In the genomic region with DNA sequence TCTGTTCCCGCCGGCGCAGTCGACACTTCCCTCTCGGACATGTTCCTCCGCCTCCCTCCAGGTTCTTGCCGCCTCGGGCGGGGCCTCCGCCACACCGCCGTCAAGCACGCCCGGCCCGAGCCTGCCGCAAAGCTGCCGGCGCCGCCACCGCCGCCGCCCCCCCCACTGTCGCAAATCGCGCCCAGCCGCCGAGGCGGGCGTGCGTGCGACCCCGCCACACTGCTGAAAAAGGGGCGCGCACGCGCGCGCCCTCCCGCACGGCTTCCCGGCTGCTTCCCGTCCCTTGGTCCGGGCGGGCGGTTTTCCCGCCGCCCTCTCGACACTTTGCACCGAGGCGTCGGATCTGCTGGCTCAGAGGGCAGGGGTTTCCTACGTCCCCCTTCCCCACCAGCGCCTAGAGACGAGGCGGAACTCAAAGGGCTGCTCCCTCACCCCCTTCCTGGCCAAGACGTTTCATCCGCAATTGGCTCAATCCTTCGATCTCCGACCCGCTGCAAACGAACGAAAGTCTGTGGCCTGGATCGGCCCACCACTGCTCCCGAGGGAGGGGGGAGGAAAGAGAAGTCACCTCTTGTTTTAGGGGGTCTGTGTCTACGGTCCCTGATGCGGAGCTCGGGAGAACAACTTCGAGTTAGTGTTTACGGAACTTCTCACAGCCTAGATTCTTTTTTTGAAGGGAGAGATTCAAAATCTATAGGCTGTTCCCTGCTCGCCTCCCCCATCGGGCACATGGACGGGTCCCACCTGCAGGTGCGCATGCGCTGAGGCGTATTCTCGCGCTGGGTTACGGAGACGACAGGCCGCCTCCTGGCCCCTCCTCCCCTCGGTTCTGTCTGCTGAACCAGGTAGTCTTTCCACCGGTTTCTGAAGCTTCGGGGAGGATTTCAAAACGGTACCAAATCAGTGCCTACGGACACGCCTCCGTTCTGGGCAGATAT, we compare ENCODE assay signal across 8 mouse cellular contexts. TPM values are rescaled to one million over a fixed set of nuclear protein-coding genes. Genes with fewer than 3 reads are reported as not detected.
DNase-seq lines count a peak whose midpoint lies in the region; ATAC-seq and TF ChIP-seq lines count a peak whose summit lies in the region.

A gene (minus strand): TSS at position 499 of the 938 bp plus-strand sequence.

- H3K9me3 ChIP-seq in erythroblast, embryonic 14.5 days (ENCODE audit: control insufficient read depth, low read length): no peaks in the 10 kb centered on the region
- H3K9me3 ChIP-seq in heart, embryonic 12.5 days (replicated peaks): no peaks in the 10 kb centered on the region
- H3K9me3 ChIP-seq in kidney, postnatal 0 days (replicated peaks; ENCODE audit: low read length): no peaks in the 10 kb centered on the region
- no peaks in the 10 kb centered on the region for H3K9me3 ChIP-seq in liver, embryonic 11.5 days (ENCODE audit: control insufficient read depth, low read length)
- no peaks in the 10 kb centered on the region for H3K9me3 ChIP-seq in stomach, embryonic 14.5 days (ENCODE audit: control insufficient read depth, low read depth, low read length)

- H3K4me3 ChIP-seq in C2C12 (ENCODE audit: insufficient read depth, poor library complexity, severe bottlenecking): peak within 1 kb of the TSS; percentile 64
- H3K4me3 ChIP-seq in erythroblast, embryonic 14.5 days (replicated peaks): peak within 1 kb of the TSS; percentile 100
- H3K4me3 ChIP-seq in heart, embryonic 12.5 days: peak within 1 kb of the TSS; percentile 78
- peak within 1 kb of the TSS; percentile 69 for H3K4me3 ChIP-seq in kidney, postnatal 0 days (replicated peaks; ENCODE audit: low read depth, low read length)
- peak within 1 kb of the TSS; percentile 77 for H3K4me3 ChIP-seq in liver, embryonic 11.5 days (ENCODE audit: low read depth, low read length)
- H3K4me3 ChIP-seq in stomach, embryonic 14.5 days (ENCODE audit: low read depth, low read length): peak within 1 kb of the TSS; percentile 79

- peak within 1 kb of the TSS; percentile 100 for H3K27ac ChIP-seq in heart, embryonic 12.5 days (ENCODE audit: poor library complexity, severe bottlenecking)
- H3K27ac ChIP-seq in kidney, postnatal 0 days: peak within 1 kb of the TSS; percentile 98
- peak within 1 kb of the TSS; percentile 99 for H3K27ac ChIP-seq in liver, embryonic 11.5 days (ENCODE audit: low read depth, low read length)
- H3K27ac ChIP-seq in stomach, embryonic 14.5 days (ENCODE audit: low read length): peak within 1 kb of the TSS; percentile 100

- TF ChIP-seq CTCF in C2C12 (IDR thresholded peaks at IDR 0.05; ENCODE audit: control insufficient read depth, insufficient read depth, insufficient read length): no peak
- TF ChIP-seq CTCF in brain, embryonic 14.5 days (IDR thresholded peaks at IDR 0.05; ENCODE audit: borderline replicate concordance, extremely low read depth, insufficient read depth, insufficient read length): no peak
- no peak for TF ChIP-seq CTCF in kidney, postnatal 0 days (IDR thresholded peaks at IDR 0.05; ENCODE audit: low read depth)

- peak; percentile 98 for DNase-seq in brain, embryonic 14.5 days (ENCODE audit: low read depth)
- DNase-seq in kidney, postnatal 0 days (ENCODE audit: low spot score): peak; percentile 97
- peak; percentile 95 for DNase-seq in liver, embryonic 11.5 days (ENCODE audit: low spot score)
- peak; percentile 99 for DNase-seq in naive thymus-derived CD4-positive, alpha-beta T cell, adult 2 months (ENCODE audit: low read depth)

- H3K9ac ChIP-seq in heart, embryonic 12.5 days: peak within 1 kb of the TSS; percentile 93
- peak within 1 kb of the TSS; percentile 79 for H3K9ac ChIP-seq in kidney, postnatal 0 days (ENCODE audit: low read depth, low read length)
- H3K9ac ChIP-seq in liver, embryonic 11.5 days (ENCODE audit: low read depth, low read length): peak within 1 kb of the TSS; percentile 89
- peak within 1 kb of the TSS; percentile 76 for H3K9ac ChIP-seq in stomach, embryonic 14.5 days (replicated peaks; ENCODE audit: low read depth, low read length)

- H3ac ChIP-seq in C2C12 (ENCODE audit: control insufficient read depth, insufficient read length, low read depth): peak within 1 kb of the TSS; percentile 90

- peaks cover 19% of the 10 kb centered on the region for H3K36me3 ChIP-seq in C2C12 (ENCODE audit: control insufficient read depth, insufficient read depth)
- H3K36me3 ChIP-seq in erythroblast, embryonic 14.5 days (ENCODE audit: control insufficient read depth): peaks cover 28% of the 10 kb centered on the region
- peaks cover 14% of the 10 kb centered on the region for H3K36me3 ChIP-seq in heart, embryonic 12.5 days
- H3K36me3 ChIP-seq in kidney, postnatal 0 days (ENCODE audit: insufficient read depth, low read length): peaks cover 5% of the 10 kb centered on the region; the same call in 1 of the 2 replicates
- peaks cover 4% of the 10 kb centered on the region for H3K36me3 ChIP-seq in liver, embryonic 11.5 days (ENCODE audit: control insufficient read depth, insufficient read depth, low read length)
- H3K36me3 ChIP-seq in stomach, embryonic 14.5 days (ENCODE audit: control insufficient read depth, insufficient read depth, low read length): peaks cover 7% of the 10 kb centered on the region

- TF ChIP-seq POLR2A in brain, embryonic 14.5 days (IDR thresholded peaks at IDR 0.05; ENCODE audit: borderline replicate concordance, extremely low read depth, insufficient read depth, insufficient read length, poor library complexity, severe bottlenecking): peak; percentile 85

- H3K79me3 ChIP-seq in C2C12 (ENCODE audit: low read depth): peaks cover 42% of the 10 kb centered on the region

- ATAC-seq in heart, embryonic 12.5 days (ENCODE audit: insufficient number of reproducible peaks, low FRiP score): peak; percentile 92
- ATAC-seq in kidney, postnatal 0 days (replicated peaks; ENCODE audit: low FRiP score, low read depth): peak; percentile 89
- ATAC-seq in liver, embryonic 11.5 days (replicated peaks; ENCODE audit: low FRiP score): peak; percentile 85
- peak; percentile 90 for ATAC-seq in stomach, embryonic 14.5 days (ENCODE audit: insufficient number of reproducible peaks, insufficient read depth, low FRiP score, low read depth)

- under 1% methylated on average over 87 of the region's 87 CpGs for WGBS in heart, embryonic 12.5 days
- under 1% methylated on average over 85 of the region's 87 CpGs for WGBS in kidney, postnatal 0 days
- WGBS in liver, embryonic 11.5 days: under 1% methylated on average over 87 of the region's 87 CpGs
- WGBS in stomach, embryonic 14.5 days: under 1% methylated on average over 85 of the region's 87 CpGs

- H3K79me2 ChIP-seq in C2C12 (ENCODE audit: control insufficient read depth, insufficient read depth): peaks cover 46% of the 10 kb centered on the region

- H3K27me3 ChIP-seq in C2C12 (ENCODE audit: control insufficient read depth, insufficient read depth, insufficient read length): no peaks in the 10 kb centered on the region
- no peaks in the 10 kb centered on the region for H3K27me3 ChIP-seq in erythroblast, embryonic 14.5 days (ENCODE audit: control insufficient read depth)
- no peaks in the 10 kb centered on the region for H3K27me3 ChIP-seq in heart, embryonic 12.5 days (replicated peaks)
- H3K27me3 ChIP-seq in kidney, postnatal 0 days (ENCODE audit: insufficient read depth, low read length): no peaks in the 10 kb centered on the region
- no peaks in the 10 kb centered on the region for H3K27me3 ChIP-seq in liver, embryonic 11.5 days (replicated peaks; ENCODE audit: control insufficient read depth, insufficient read depth, low read length)
- H3K27me3 ChIP-seq in stomach, embryonic 14.5 days (ENCODE audit: control insufficient read depth, insufficient read depth, low read length): no peaks in the 10 kb centered on the region

- H3K4me1 ChIP-seq in erythroblast, embryonic 14.5 days (ENCODE audit: control insufficient read depth): peaks cover 36% of the 10 kb centered on the region
- H3K4me1 ChIP-seq in heart, embryonic 12.5 days (replicated peaks): peaks cover 11% of the 10 kb centered on the region
- H3K4me1 ChIP-seq in kidney, postnatal 0 days (replicated peaks; ENCODE audit: insufficient read depth, low read length): peaks cover 7% of the 10 kb centered on the region; the same call in 1 of the 2 replicates
- H3K4me1 ChIP-seq in liver, embryonic 11.5 days (replicated peaks; ENCODE audit: control insufficient read depth, insufficient read depth, low read length): peaks cover 9% of the 10 kb centered on the region
- H3K4me1 ChIP-seq in stomach, embryonic 14.5 days (ENCODE audit: control insufficient read depth, insufficient read depth, low read length): peaks cover 9% of the 10 kb centered on the region; the same call in 1 of the 2 replicates

- peak within 1 kb of the TSS; percentile 82 for H3K4me2 ChIP-seq in heart, embryonic 12.5 days
- peak within 1 kb of the TSS; percentile 81 for H3K4me2 ChIP-seq in kidney, postnatal 0 days (ENCODE audit: low read length)
- peak within 1 kb of the TSS; percentile 88 for H3K4me2 ChIP-seq in liver, embryonic 11.5 days
- peak within 1 kb of the TSS; percentile 51 for H3K4me2 ChIP-seq in stomach, embryonic 14.5 days (replicated peaks; ENCODE audit: low read depth, low read length)

TF ChIP-seq in C2C12, 6 proteins besides CTCF, POLR2A, EP300 and RAD21:
- TF ChIP-seq MAX (IDR thresholded peaks at IDR 0.05): peak; percentile 41
- no peak for TF ChIP-seq USF1 (IDR thresholded peaks at IDR 0.05; ENCODE audit: low read depth)

RNA-seq across cellular contexts. Expression of the gene that starts here (rescaled TPM):
- polyA plus RNA-seq in C2C12 (2012; fragmentation: generic; extraction: Trizol): 34.0 TPM
- polyA plus RNA-seq in brain, embryonic 14.5 days (2012; rRNA removed): 48.8 and 50.2 TPM in 2 replicates
- polyA plus RNA-seq in erythroblast, embryonic 14.5 days (2012): 4.5 and 5.0 TPM in 2 replicates
- polyA plus RNA-seq in heart, embryonic 12.5 days (2016; fragmentation: Nextera tagmentation; extraction: Ambion mirVana): 51.3 and 51.9 TPM in 2 replicates
- polyA plus RNA-seq in kidney, postnatal 0 days (2015; fragmentation: Nextera tagmentation; extraction: Ambion mirVana): 51.0 and 54.3 TPM in 2 replicates
- polyA plus RNA-seq in liver, embryonic 11.5 days (2014; fragmentation: Nextera tagmentation; extraction: Ambion mirVana): 68.4 and 77.1 TPM in 2 replicates
- 75.9 and 78.8 TPM in 2 replicates for polyA plus RNA-seq in stomach, embryonic 14.5 days (2014; fragmentation: Nextera tagmentation; extraction: Ambion mirVana)

Comparison
In these comparisons a context has a peak if more than half of its experiments do, and no peak if none do; other contexts are left out.
1. Peak in every context shown above with its lines: DNase-seq, ATAC-seq, H3K4me3 ChIP-seq and H3K27ac ChIP-seq.